20 mouse cellular contexts compared by ENCODE assay signal in the genomic region with DNA sequence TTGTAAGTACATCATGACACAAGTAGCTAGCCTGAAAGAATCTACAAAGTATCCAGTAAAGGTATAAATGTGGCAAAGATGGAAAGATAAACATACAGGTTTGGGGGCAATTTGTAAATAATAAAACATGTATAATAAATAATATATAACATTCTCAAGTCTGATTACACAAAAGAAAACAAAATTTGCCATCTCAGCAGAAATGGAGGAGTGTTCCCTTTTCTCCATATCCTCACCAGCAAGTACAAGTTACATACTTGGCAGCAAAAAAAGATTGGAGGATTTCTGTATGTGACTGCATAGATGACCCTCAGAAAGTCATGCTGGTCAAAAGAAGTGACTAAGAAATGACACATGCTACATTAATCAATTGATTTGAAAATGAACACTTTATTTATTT.
A peak's percentile ranks its signal among the peaks of the same experiment; 100 is the strongest.
DNase-seq lines count a peak whose midpoint lies in the region; ATAC-seq and TF ChIP-seq lines count a peak whose summit lies in the region.
"Had no signal": no experiment of that assay in that cellular context is flagged by ENCODE, and none has a peak within 500 bp of the region (broad histone marks: within the 10 kb centered on the region; RNA-seq: fewer than 3 reads in every experiment).

No protein-coding gene starts in this region.

- no peak for ATAC-seq in hindbrain, embryonic 16.5 days
- ATAC-seq: activated CD4-positive, CD25-positive, alpha-beta regulatory T cell, adult 4 months; CD4-positive, CD25-positive, alpha-beta regulatory T cell, adult 4 months; Patski had no signal

- no peaks in the 10 kb centered on the region for H3K27me3 ChIP-seq in CH12.LX (replicated peaks)
- H3K27me3 ChIP-seq in hindbrain, embryonic 16.5 days (replicated peaks; ENCODE audit: control insufficient read depth, insufficient read depth, low read length), result no peaks in the 10 kb centered on the region
- H3K27me3 ChIP-seq: Patski had no signal

- in situ Hi-C loops in CH12.LX (cut with MboI; ENCODE audit: low pct_ligation_motif_present, low pct_unique_long_range_greater_than_20kb, low sequenced_read_pairs) (no loop called here), ES-E14 (cut with MboI; ENCODE audit: low sequenced_read_pairs in 2 of 2, unreplicated experiment in 2 of 2) (no loop called here)

- no peak for TF ChIP-seq RAD21 in CH12.LX (IDR thresholded peaks at IDR 0.05; ENCODE audit: low read depth, low read length)

- no peak for TF ChIP-seq POLR2A in CH12.LX (IDR thresholded peaks at IDR 0.05; ENCODE audit: low read depth, low read length)

- H3K4me2 ChIP-seq in CH12.LX (ENCODE audit: insufficient read depth, low read depth, poor library complexity, severe bottlenecking), result no peak overlapping the region
- no peak overlapping the region for H3K4me2 ChIP-seq in hindbrain, embryonic 16.5 days (ENCODE audit: low read length)

- TF ChIP-seq EP300 in CH12.LX (IDR thresholded peaks at IDR 0.05; ENCODE audit: low read length), result no peak

- no peaks in the 10 kb centered on the region for H3K79me2 ChIP-seq in CH12.LX (replicated peaks; ENCODE audit: control insufficient read depth, extremely low read depth, insufficient read depth, poor library complexity, severe bottlenecking)

- no peak for TF ChIP-seq CTCF in CH12.LX (conservative IDR thresholded peaks at IDR 0.05 in 1 of 2, IDR thresholded peaks at IDR 0.05 in 1 of 2; ENCODE audit: low read depth in 2 of 2, low read length in 2 of 2)

- H3K36me3 ChIP-seq in CH12.LX (replicated peaks in 1 of 2; ENCODE audit: control insufficient read depth in 1 of 2, insufficient read depth in 1 of 2, low read length in 1 of 2), result no peaks in the 10 kb centered on the region
- H3K36me3 ChIP-seq in ES-E14 (ENCODE audit: control insufficient read depth, insufficient read depth, low read length, poor library complexity, severe bottlenecking), result no peaks in the 10 kb centered on the region
- no peaks in the 10 kb centered on the region for H3K36me3 ChIP-seq in hindbrain, embryonic 16.5 days (ENCODE audit: control insufficient read depth, insufficient read depth, low read length)
- H3K36me3 ChIP-seq: G1E had no signal

- DNase-seq in CH12.LX (ENCODE audit: extremely low read depth), result no peak
- DNase-seq in ES-E14 (ENCODE audit: low read depth, low spot score), result no peak
- no peak for DNase-seq in heart, adult 18-20 months
- DNase-seq: adrenal gland, adult 2 months; adrenal gland, adult 8-10 months; adrenal gland, postnatal 10 days; adrenal gland, postnatal 14 days; adrenal gland, postnatal 25 days; adrenal gland, postnatal 36 days; B cell, adult 2 months; cerebellum, adult 11 months; cerebellum, adult 11-12 months; cerebellum, adult 18-20 months; cerebellum, adult 2 months; cerebellum, adult 8-10 months had no signal

- H3K4me1 ChIP-seq in CH12.LX (ENCODE audit: control insufficient read depth in 1 of 2, insufficient read depth in 2 of 2), result no peaks in the 10 kb centered on the region
- H3K4me1 ChIP-seq in ES-E14 (ENCODE audit: control insufficient read depth in 2 of 2, insufficient read depth in 2 of 2, low read length in 2 of 2, poor library complexity in 1 of 2), result no peaks in the 10 kb centered on the region
- no peaks in the 10 kb centered on the region for H3K4me1 ChIP-seq in hindbrain, embryonic 16.5 days (ENCODE audit: control insufficient read depth, insufficient read depth, low read depth, low read length)

- H3K9ac ChIP-seq in CH12.LX (ENCODE audit: insufficient read depth, low read depth) (no peak overlapping the region), ES-E14 (ENCODE audit: insufficient read depth, low read depth, low read length, poor library complexity, severe bottlenecking) (no peak overlapping the region)
- H3K9ac ChIP-seq in hindbrain, embryonic 16.5 days (ENCODE audit: low read depth, low read length), result no peak overlapping the region

- H3K4me3 ChIP-seq in CH12.LX (replicated peaks in 1 of 3; ENCODE audit: low read depth in 2 of 3, low read length in 2 of 3, poor library complexity in 1 of 3) (no peak overlapping the region), ES-E14 (ENCODE audit: insufficient read depth in 1 of 2, low read depth in 1 of 2, low read length in 2 of 2, poor library complexity in 1 of 2, severe bottlenecking in 1 of 2) (no peak overlapping the region)
- no peak overlapping the region for H3K4me3 ChIP-seq in hindbrain, embryonic 16.5 days (ENCODE audit: low read length)

- no peak overlapping the region for H3K27ac ChIP-seq in CH12.LX (ENCODE audit: insufficient read depth, low read depth)
- no peak overlapping the region for H3K27ac ChIP-seq in ES-E14 (ENCODE audit: insufficient read depth, low read depth, low read length, poor library complexity, severe bottlenecking)
- H3K27ac ChIP-seq in hindbrain, embryonic 16.5 days (ENCODE audit: low read depth, low read length), result no peak overlapping the region

- H3K9me3 ChIP-seq in CH12.LX (replicated peaks; ENCODE audit: low read length) (no peaks in the 10 kb centered on the region), ES-E14 (ENCODE audit: control insufficient read depth, insufficient read depth, low read depth, low read length) (no peaks in the 10 kb centered on the region)
- H3K9me3 ChIP-seq in hindbrain, embryonic 16.5 days (ENCODE audit: control insufficient read depth, low read length), result no peaks in the 10 kb centered on the region
- H3K9me3 ChIP-seq: G1E had no signal

- dilution Hi-C loops in CH12.LX (cut with MboI; ENCODE audit: extremely low pct_ligation_motif_present, extremely low pct_unique_long_range_greater_than_20kb, low sequenced_read_pairs), result no loop called here

TF ChIP-seq in CH12.LX, 34 proteins besides CTCF, POLR2A, EP300 and RAD21:
- TF ChIP-seq ETS1 (conservative IDR thresholded peaks at IDR 0.05; ENCODE audit: low read depth, low read length) (no peak), TCF12 (IDR thresholded peaks at IDR 0.05; ENCODE audit: low read depth, low read length) (no peak), MAFK (IDR thresholded peaks at IDR 0.05; ENCODE audit: insufficient replicate concordance, low read length) (peak; percentile 60; the same call in 1 of the 2 replicates), MAX (IDR thresholded peaks at IDR 0.05; ENCODE audit: low read length) (no peak)

TF ChIP-seq in ES-E14, 5 proteins besides CTCF, POLR2A, EP300 and RAD21:
- no peak for TF ChIP-seq CHD2 (IDR thresholded peaks at IDR 0.05; ENCODE audit: low read depth, low read length)
- peak; percentile 62 for TF ChIP-seq MAFK (IDR thresholded peaks at IDR 0.05; ENCODE audit: insufficient read depth, low read depth, low read length)
